Mouse (Mus musculus): ENCODE measurements around the gene Grin3b.

The Grin3b gene

GRCm38 (mm10) chr10:79989870-79990269, 19.4 kb downstream of the Grin3b start:
- DNase-seq: no peak

- no peak for DNase-seq
Measured at GRCm38 (mm10) chr10:79991099-79991498, 20.6 kb downstream of the Grin3b start.

- no peak for DNase-seq
Measured at GRCm38 (mm10) chr10:79991548-79991947, 21.0 kb downstream of the Grin3b start.

GRCm38 (mm10) chr10:79994397-79995115, 24.0 kb downstream of the Grin3b start:
- DNase-seq: peak; percentile 41

- no peak for DNase-seq
Measured at GRCm38 (mm10) chr10:79995636-79996035, 25.1 kb downstream of the Grin3b start.

- peak; percentile 99 for DNase-seq
Measured at GRCm38 (mm10) chr10:79996272-79997033, 25.9 kb downstream of the Grin3b start, which contains the start of gene Abca7. TSS of gene Abca7 (plus strand) at chr10:79996494.

- DNase-seq: peak; percentile 85
Measured at GRCm38 (mm10) chr10:79997034-79997760, 26.7 kb downstream of the Grin3b start.

GRCm38 (mm10) chr10:79997819-79998218, 27.3 kb downstream of the Grin3b start:
- DNase-seq: no peak

- DNase-seq: no peak
Measured at GRCm38 (mm10) chr10:80001945-80002344, 31.4 kb downstream of the Grin3b start.

GRCm38 (mm10) chr10:80002829-80003228, 32.3 kb downstream of the Grin3b start:
- no peak for DNase-seq

GRCm38 (mm10) chr10:80003374-80004232, 33.1 kb downstream of the Grin3b start:
- DNase-seq: no peak

GRCm38 (mm10) chr10:80004233-80004705, 33.8 kb downstream of the Grin3b start:
- no peak for DNase-seq

- no peak for DNase-seq
Measured at GRCm38 (mm10) chr10:80011740-80012139, 41.2 kb downstream of the Grin3b start.

- no peak for DNase-seq
Measured at GRCm38 (mm10) chr10:80013609-80014008, 43.1 kb downstream of the Grin3b start.

GRCm38 (mm10) chr10:80014484-80015290, 44.2 kb downstream of the Grin3b start:
- peak; percentile 71 for DNase-seq

- peak; percentile 26 for DNase-seq
Measured at GRCm38 (mm10) chr10:80015583-80015982, 45.1 kb downstream of the Grin3b start.

GRCm38 (mm10) chr10:80016511-80016910, 46.0 kb downstream of the Grin3b start, which contains the start of gene Arhgap45:
TSS of gene Arhgap45 (plus strand) at chr10:80016653.
- peak; percentile 92 for DNase-seq

GRCm38 (mm10) chr10:80016931-80017330, 46.4 kb downstream of the Grin3b start:
- no peak for DNase-seq

GRCm38 (mm10) chr10:80017361-80017760, 46.8 kb downstream of the Grin3b start:
- DNase-seq: peak; percentile 98

- peak; percentile 76 for DNase-seq
Measured at GRCm38 (mm10) chr10:80017771-80018170, 47.3 kb downstream of the Grin3b start.

- peak; percentile 74 for DNase-seq
Measured at GRCm38 (mm10) chr10:80018739-80019297, 48.3 kb downstream of the Grin3b start.

Data from thymus, postnatal 14 days (tissue).